Mouse (Mus musculus): ENCODE data around the gene Rhbdl2.

DNA sequence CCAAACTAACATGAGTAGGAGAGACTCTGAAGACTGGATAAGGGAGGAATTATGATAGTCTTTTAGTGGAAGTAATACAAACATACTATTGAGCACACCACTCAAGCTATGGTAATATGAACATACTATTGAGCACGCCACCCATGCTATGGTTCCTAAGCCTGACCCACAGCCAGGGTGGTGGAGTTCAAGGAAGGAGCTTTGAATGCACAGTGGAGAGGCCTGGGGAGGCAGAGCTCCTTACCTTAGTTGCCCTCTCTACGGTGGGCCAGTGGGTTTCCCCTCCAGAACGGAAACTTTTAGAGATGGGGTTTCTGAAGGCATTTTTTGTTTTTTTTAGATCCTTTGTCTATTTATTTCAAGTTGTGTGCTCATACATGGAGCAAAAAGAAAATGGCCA lies 9.7 kb downstream of the Rhbdl2 start:
- no peak for TF ChIP-seq CTCF (conservative IDR thresholded peaks at IDR 0.05; ENCODE audit: insufficient read depth, insufficient read length, low read depth, low read length)
- no peak for TF ChIP-seq POLR2A (IDR thresholded peaks at IDR 0.05; ENCODE audit: low read depth, low read length)

All from kidney, adult 2 months (tissue).